Mouse (Mus musculus) cerebellum, adult 2 months (tissue): Measurements from ENCODE around the gene Tnni2. TPM values are rescaled to one million over a fixed set of nuclear protein-coding genes. Genes with fewer than 3 reads are reported as not detected.
"Not testable (repeated sequence)": the region's sequence is repeated elsewhere in the genome, so short reads cannot be mapped to it uniquely, and the experiment has no call there.

Experiments
- DNase-seq, 2 experiments: peaks; one replicate each; pipeline ENCODE4 v3.0.0; 2021
- H3K27ac ChIP-seq: fragments of 200-500 bp; 2 replicates; pipeline ENCODE4 v1.5.1; 2012; ENCODE audit warnings: low read length, control low read depth, inconsistent platforms; ENCODE audit not compliant: insufficient read depth
- H3K27me3 ChIP-seq: fragments of 200-500 bp; 2 replicates; pipeline ENCODE4 v1.6.1; 2012; ENCODE audit warnings: inconsistent platforms, mild to moderate bottlenecking, low read length, moderate library complexity; ENCODE audit not compliant: control insufficient read depth, insufficient read depth
- H3K4me1 ChIP-seq: fragments of 200-500 bp; 2 replicates; pipeline ENCODE4 v1.6.1; 2011; ENCODE audit warnings: low read length; ENCODE audit not compliant: control insufficient read depth, insufficient read depth
- H3K4me3 ChIP-seq: fragments of 200-500 bp; replicated peaks from 2 replicates; pipeline ENCODE3; 2011; ENCODE audit warnings: mild to moderate bottlenecking, low read depth, low read length, control low read depth; ENCODE audit not compliant: insufficient read depth
- CTCF ChIP-seq: fragments of 200-500 bp; IDR thresholded peaks from 2 replicates; pipeline ENCODE4 v1.5.1; 2011; ENCODE audit warnings: low read depth, mild to moderate bottlenecking, control low read depth, low read length, moderate library complexity, borderline replicate concordance; ENCODE audit not compliant: insufficient read depth
- POLR2A ChIP-seq: fragments of 200-500 bp; IDR thresholded peaks from 2 replicates; pipeline ENCODE4 v1.6.1; 2011; ENCODE audit warnings: low read length, control low read depth, borderline replicate concordance; ENCODE audit not compliant: insufficient read depth
- WGBS: fragments of 180-500 bp; shearing (Covaris S2); methylation state at CpG from one replicate; pipeline ENCODE4 v1.1.7; 2018; 5-methylcytosine and 5-hydroxymethylcytosine counted together
- polyA plus RNA-seq: library from polyadenylated mRNA; depleted of rRNA; stranded (reverse); fragments of >200 nt; gene quantifications from 2 replicates; pipeline ENCODE4 v1.2.3, GENCODE M21; 2012

Tnni2 gene
- polyA plus RNA-seq, 1 experiment, result 0.52 TPM

DNA sequence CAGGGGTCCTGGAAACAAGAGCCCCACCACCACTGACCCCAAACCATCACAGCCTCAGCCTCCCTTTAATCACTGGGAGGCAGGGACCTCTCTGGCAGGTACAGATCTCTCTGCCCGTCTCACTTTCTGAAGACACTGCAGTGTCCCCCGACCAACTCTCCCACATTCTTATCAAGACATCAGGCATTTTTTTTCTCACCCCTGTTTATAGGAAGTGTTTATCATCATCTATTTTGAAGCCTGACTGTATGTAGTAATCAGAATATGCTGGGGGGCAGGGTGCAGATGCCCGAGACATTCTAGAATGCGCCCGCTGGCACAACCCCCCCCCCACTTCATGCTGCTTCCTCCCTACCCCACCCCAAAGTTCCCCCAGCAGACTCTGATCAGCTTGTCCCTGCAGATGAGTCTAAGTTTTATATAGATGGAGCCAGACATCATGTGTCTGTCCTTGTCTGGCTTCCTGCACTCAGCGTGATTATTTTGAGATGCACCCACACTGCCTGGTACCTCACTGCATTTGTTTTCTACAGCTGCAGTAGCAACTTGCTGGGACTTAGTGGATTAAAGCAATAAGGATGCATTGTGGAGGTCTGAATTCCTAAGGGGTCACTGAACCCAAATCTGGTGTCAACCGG, 41.4 kb upstream of the Tnni2 start:
- Histone ChIP-seq H3K27me3 (no peaks in the 10 kb centered on the region), H3K27ac (no peak overlapping the region), H3K4me3 (no peak overlapping the region), H3K4me1 (no peaks in the 10 kb centered on the region)
- DNase-seq, result no peak
- TF ChIP-seq CTCF (no peak), POLR2A (no peak)
- WGBS, result 75% methylated on average over 7 of the region's 7 CpGs

- no peak overlapping the region for H3K27ac ChIP-seq
- H3K27me3 ChIP-seq, result no peaks in the 10 kb centered on the region
- H3K4me1 ChIP-seq, result no peaks in the 10 kb centered on the region
- 53% methylated on average over 7 of the region's 7 CpGs for WGBS
- TF ChIP-seq POLR2A, result no peak
- TF ChIP-seq CTCF, result no peak
- DNase-seq, result no peak
- no peak overlapping the region for H3K4me3 ChIP-seq
Measured at GRCm38 (mm10) chr7:142400750-142401142, 40.9 kb upstream of the Tnni2 start.

GRCm38 (mm10) chr7:142403591-142403990, 38.0 kb upstream of the Tnni2 start:
- Histone ChIP-seq H3K27me3 (no peaks in the 10 kb centered on the region), H3K4me1 (no peaks in the 10 kb centered on the region), H3K4me3 (no peak overlapping the region), H3K27ac (no peak overlapping the region)
- TF ChIP-seq CTCF (no peak), POLR2A (no peak)
- 78% methylated on average over 4 of the region's 4 CpGs for WGBS
- DNase-seq, result no peak

DNA sequence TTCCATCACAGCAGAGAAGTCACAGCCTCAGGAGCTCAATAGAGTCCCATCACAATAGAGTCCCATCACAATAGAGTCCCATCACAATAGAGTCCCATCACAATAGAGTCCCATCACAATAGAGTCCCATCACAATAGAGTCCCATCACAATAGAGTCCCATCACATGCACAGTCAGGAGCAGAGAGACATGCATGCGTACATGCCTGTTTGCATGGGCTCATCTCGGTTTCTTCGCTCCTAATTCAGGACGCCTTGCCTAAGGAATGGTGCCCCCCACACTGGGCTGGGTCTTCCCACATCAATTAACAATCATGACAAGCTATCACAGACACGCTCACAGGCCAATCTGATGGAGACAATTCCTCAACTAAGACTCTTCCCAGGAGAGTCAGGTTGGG, 36.5 kb upstream of the Tnni2 start:
- H3K4me1 ChIP-seq, H3K27me3 ChIP-seq, H3K27ac ChIP-seq, DNase-seq, H3K4me3 ChIP-seq: not testable (repeated sequence)
- WGBS, result 86% methylated on average over 5 of the region's 5 CpGs

GRCm38 (mm10) chr7:142407935-142408334, 33.7 kb upstream of the Tnni2 start:
- H3K27ac ChIP-seq, result no peak overlapping the region
- no peaks in the 10 kb centered on the region for H3K27me3 ChIP-seq
- 72% methylated on average over 4 of the region's 4 CpGs for WGBS
- no peak for TF ChIP-seq POLR2A
- TF ChIP-seq CTCF, result no peak
- no peak for DNase-seq
- H3K4me3 ChIP-seq, result no peak overlapping the region
- no peaks in the 10 kb centered on the region for H3K4me1 ChIP-seq

DNA sequence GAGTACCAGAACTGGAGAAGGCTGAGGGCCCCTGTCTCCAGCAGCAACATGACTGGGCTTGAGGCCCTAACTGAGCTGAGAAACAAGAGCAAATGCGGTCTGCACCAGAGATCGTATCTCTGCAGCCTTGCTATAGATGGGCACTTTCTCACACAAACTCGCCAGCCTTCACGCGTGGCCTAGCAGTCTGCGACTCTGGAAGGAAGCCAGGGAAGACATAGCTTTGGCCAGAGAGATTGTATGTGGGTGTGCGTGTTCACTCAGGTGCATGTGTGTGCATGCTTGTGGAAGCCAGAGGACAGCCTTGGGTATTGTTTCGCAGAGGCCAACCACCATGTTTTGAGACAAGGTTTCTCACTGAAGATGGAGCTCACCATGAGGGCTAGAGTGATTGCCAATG, 32.9 kb upstream of the Tnni2 start:
- no peak overlapping the region for H3K27ac ChIP-seq
- TF ChIP-seq POLR2A (no peak), CTCF (no peak)
- 68% methylated on average over 8 of the region's 8 CpGs for WGBS
- H3K4me1 ChIP-seq, result no peaks in the 10 kb centered on the region
- DNase-seq, result no peak
- no peak overlapping the region for H3K4me3 ChIP-seq
- H3K27me3 ChIP-seq, result no peaks in the 10 kb centered on the region

- TF ChIP-seq CTCF, result no peak
- no peak for TF ChIP-seq POLR2A
- Histone ChIP-seq H3K4me3 (no peak overlapping the region), H3K4me1 (no peaks in the 10 kb centered on the region), H3K27ac (no peak overlapping the region), H3K27me3 (no peaks in the 10 kb centered on the region)
- no peak for DNase-seq
- 84% methylated on average over 3 of the region's 3 CpGs for WGBS
Measured at GRCm38 (mm10) chr7:142409603-142410002, 32.0 kb upstream of the Tnni2 start.

DNA sequence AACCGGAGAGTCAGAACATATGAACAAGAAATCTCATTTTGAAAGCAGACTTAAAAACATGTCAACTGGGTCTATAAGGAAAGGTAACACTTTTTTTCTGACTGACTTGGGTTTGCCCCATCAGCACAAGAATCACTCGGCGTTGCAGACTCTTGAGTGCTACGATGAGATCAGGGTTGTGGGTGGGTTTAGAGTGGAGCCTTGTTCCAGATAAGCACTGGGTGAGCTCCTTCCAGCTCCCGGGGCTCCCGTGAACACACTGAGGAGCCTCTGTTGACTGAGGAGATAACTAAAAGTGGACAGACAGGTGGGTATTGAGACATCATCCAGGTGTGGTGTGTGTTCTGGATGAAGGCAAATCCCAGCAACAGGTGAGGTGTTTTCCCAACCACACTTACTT, 28.3 kb upstream of the Tnni2 start:
- Histone ChIP-seq H3K4me3 (no peak overlapping the region), H3K27me3 (no peaks in the 10 kb centered on the region; the same call in 1 of the 2 replicates), H3K27ac (no peak overlapping the region), H3K4me1 (no peaks in the 10 kb centered on the region)
- TF ChIP-seq CTCF (no peak), POLR2A (no peak)
- whole genome bisulfite sequencing, result 95% methylated on average over 6 of the region's 6 CpGs
- no peak for DNase-seq

GRCm38 (mm10) chr7:142415314-142415713, 26.3 kb upstream of the Tnni2 start:
- H3K27me3 ChIP-seq, result no peaks in the 10 kb centered on the region; the same call in 1 of the 2 replicates
- no peaks in the 10 kb centered on the region for H3K4me1 ChIP-seq
- no peak overlapping the region for H3K27ac ChIP-seq
- DNase-seq, result no peak
- TF ChIP-seq CTCF, result no peak
- no peak for TF ChIP-seq POLR2A
- WGBS, result 76% methylated on average over 4 of the region's 4 CpGs
- no peak overlapping the region for H3K4me3 ChIP-seq
